Mouse (Mus musculus) kidney, adult 9 months (tissue): ENCODE measurements around the gene 2410141K09Rik.
"Not testable (repeated sequence)": the region's sequence is repeated elsewhere in the genome, so short reads cannot be mapped to it uniquely, and the experiment has no call there.

Experiments used
- DNase-seq: peaks from one replicate; pipeline ENCODE4 v3.0.0; 2022

Gene 2410141K09Rik

GRCm38 (mm10) chr13:66441018-66441417 lies at the start of gene 2410141K09Rik:
Gene 2410141K09Rik, minus strand, starts transcription at chr13:66441118.
- not testable (repeated sequence) for DNase-seq

GRCm38 (mm10) chr13:66426858-66427257 lies 14.1 kb downstream of the 2410141K09Rik start:
- not testable (repeated sequence) for DNase-seq

- DNase-seq = not testable (repeated sequence)
These were observed 26.0 kb downstream of the 2410141K09Rik start for GRCm38 (mm10) chr13:66414962-66415361.
